Mouse (Mus musculus) forebrain, embryonic 14.5 days (tissue): ENCODE data around the gene Alyref2. TPM values are rescaled to one million over a fixed set of nuclear protein-coding genes. Genes with fewer than 3 reads are reported as not detected.
A peak's percentile ranks its signal among the peaks of the same experiment; 100 is the strongest.
"Not testable (repeated sequence)": the region's sequence is repeated elsewhere in the genome, so short reads cannot be mapped to it uniquely, and the experiment has no call there.

Experiments
- ATAC-seq: fragments of 200-750 bp; cut with Nextera tagmentation; 2 replicates; pipeline ENCODE4 v1.8.0; 2017; ENCODE audit warnings: mild to moderate bottlenecking, moderate library complexity
- DNase-seq: peaks from one replicate; pipeline ENCODE4 v3.0.0-alpha.2; 2015; ENCODE audit warnings: low spot score
- H3K27ac ChIP-seq: fragments of 300-500 bp; sonication (generic); 2 replicates; pipeline ENCODE4 v1.5.1; 2014; ENCODE audit warnings: low read depth, mild to moderate bottlenecking, control low read depth, low read length, moderate library complexity
- H3K27me3 ChIP-seq: fragments of 300-500 bp; sonication (generic); replicated peaks from 2 replicates; pipeline ENCODE4 v1.6.1; 2014; ENCODE audit warnings: low read length, control low read depth, mixed read lengths; ENCODE audit not compliant: control insufficient read depth, insufficient read depth
- H3K36me3 ChIP-seq: fragments of 300-500 bp; sonication (generic); 2 replicates; pipeline ENCODE4 v1.6.1; 2014; ENCODE audit warnings: low read length, control low read depth; ENCODE audit not compliant: control insufficient read depth, insufficient read depth
- H3K4me1 ChIP-seq: fragments of 300-500 bp; sonication (generic); 2 replicates; pipeline ENCODE4 v1.6.1; 2014; ENCODE audit warnings: antibody characterized with exemption, low read length, control low read depth; ENCODE audit not compliant: control insufficient read depth, insufficient read depth
- H3K4me2 ChIP-seq: fragments of 300-500 bp; sonication (generic); 2 replicates; pipeline ENCODE4 v1.6.1; 2014; ENCODE audit warnings: mild to moderate bottlenecking, control low read depth, low read length
- H3K4me3 ChIP-seq: fragments of 300-500 bp; sonication (generic); 2 replicates; pipeline ENCODE4 v1.5.1; 2014; ENCODE audit warnings: low read depth, low read length, control low read depth
- H3K9ac ChIP-seq: fragments of 300-500 bp; sonication (generic); 2 replicates; pipeline ENCODE4 v1.6.1; 2014; ENCODE audit warnings: mild to moderate bottlenecking, low read length, control low read depth, moderate library complexity
- H3K9me3 ChIP-seq: fragments of 300-500 bp; sonication (generic); replicated peaks from 2 replicates; pipeline ENCODE4 v1.6.1; 2016; ENCODE audit warnings: low read length, control low read depth, mixed read lengths; ENCODE audit not compliant: control insufficient read depth
- WGBS: fragments of 180-500 bp; shearing (Covaris S2); extraction: QIAGEN DNeasy Blood & Tissue Kit; methylation state at CpG from one replicate; pipeline ENCODE4 v1.1.7; 2014; 5-methylcytosine and 5-hydroxymethylcytosine counted together
- polyA plus RNA-seq: library from polyadenylated mRNA; unstranded; fragments of >200 nt; fragmentation: Nextera tagmentation; extraction: Ambion mirVana; gene quantifications from 2 replicates; pipeline ENCODE4 v1.2.1, GENCODE M21; 2014

Alyref2 gene
- polyA plus RNA-seq, 1 experiment from 2014 or later: 24.3 TPM

DNA sequence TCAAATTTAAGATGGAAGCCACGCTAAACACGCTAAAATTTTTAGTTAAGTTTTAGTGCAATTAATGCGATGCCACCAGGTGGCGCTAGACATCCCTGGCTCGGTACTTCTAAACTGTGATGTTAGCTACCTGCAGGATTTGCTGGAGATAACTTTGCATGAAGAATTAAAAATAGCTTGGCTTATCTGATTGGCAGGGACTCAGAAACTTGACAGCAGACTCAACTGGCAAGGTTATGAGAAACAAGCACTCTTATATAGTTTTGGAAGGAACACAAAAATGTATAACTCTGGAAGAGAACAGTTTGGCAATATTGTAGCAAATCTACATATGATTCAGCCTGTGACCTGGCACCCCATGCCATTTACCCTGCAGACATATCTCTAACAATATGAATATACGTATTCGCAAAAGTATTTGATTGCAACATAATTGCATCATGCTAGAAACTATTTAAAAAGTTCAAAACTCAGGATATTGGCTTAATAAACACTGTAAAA lies 32.9 kb upstream of the Alyref2 start:
- no peak overlapping the region for H3K4me2 ChIP-seq
- no peak overlapping the region for H3K27ac ChIP-seq
- no peaks in the 10 kb centered on the region for H3K9me3 ChIP-seq
- H3K4me1 ChIP-seq: no peaks in the 10 kb centered on the region
- no peak for ATAC-seq
- 24% methylated on average over 7 of the region's 7 CpGs for WGBS
- no peak overlapping the region for H3K9ac ChIP-seq
- no peaks in the 10 kb centered on the region for H3K36me3 ChIP-seq
- peak; percentile 65 for DNase-seq
- H3K4me3 ChIP-seq: no peak overlapping the region
- no peaks in the 10 kb centered on the region for H3K27me3 ChIP-seq

DNA sequence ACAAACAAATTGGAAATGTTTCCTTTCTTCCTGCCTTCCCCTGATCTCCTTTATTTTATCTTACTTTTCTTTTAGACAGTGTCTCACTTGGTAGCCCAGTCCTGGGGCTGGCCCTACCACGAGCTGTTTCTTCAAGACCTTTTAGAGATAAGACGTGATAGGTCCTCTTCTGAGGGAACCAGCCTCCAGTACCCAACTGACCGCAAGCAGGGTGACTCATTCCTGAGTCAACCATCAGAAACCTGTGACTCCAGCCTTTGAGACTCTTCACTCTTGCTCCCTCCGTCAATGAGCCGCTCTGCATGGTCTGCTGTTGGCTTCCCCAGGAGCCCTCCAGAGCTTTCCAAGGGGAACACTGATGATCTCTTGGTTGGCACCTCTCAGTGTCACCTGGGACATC lies 32.4 kb upstream of the Alyref2 start:
- no peak for ATAC-seq
- H3K36me3 ChIP-seq: no peaks in the 10 kb centered on the region
- no peak overlapping the region for H3K4me3 ChIP-seq
- 94% methylated on average over 5 of the region's 5 CpGs for WGBS
- H3K4me1 ChIP-seq: no peaks in the 10 kb centered on the region
- H3K9me3 ChIP-seq: no peaks in the 10 kb centered on the region
- H3K9ac ChIP-seq: no peak overlapping the region
- no peak overlapping the region for H3K4me2 ChIP-seq
- H3K27me3 ChIP-seq: no peaks in the 10 kb centered on the region
- no peak overlapping the region for H3K27ac ChIP-seq
- DNase-seq: no peak

DNA sequence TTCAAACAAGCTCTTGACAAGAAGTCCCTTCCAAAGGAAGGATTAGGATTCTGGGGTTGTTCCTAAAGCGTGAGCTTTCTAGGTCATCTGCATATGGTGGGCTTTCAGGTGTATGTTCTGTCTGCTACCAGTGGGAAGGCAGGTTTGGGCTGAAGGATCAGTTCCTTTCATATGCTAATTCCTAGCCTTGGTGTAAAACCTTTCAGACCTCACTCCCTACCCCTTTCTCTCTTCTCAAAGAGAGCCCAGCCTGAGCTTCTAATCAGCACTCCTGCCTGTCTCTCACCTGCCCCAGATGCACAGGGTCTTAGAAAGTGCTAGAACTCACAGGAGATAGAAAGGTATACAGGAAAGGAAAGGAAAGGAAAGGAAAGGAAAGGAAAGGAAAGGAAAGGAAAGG lies 31.8 kb upstream of the Alyref2 start:
- no peak overlapping the region for H3K4me2 ChIP-seq
- no peaks in the 10 kb centered on the region for H3K36me3 ChIP-seq
- WGBS: 69% methylated on average over 1 of the region's 1 CpGs
- no peak overlapping the region for H3K9ac ChIP-seq
- no peak overlapping the region for H3K27ac ChIP-seq
- H3K9me3 ChIP-seq: no peaks in the 10 kb centered on the region
- no peaks in the 10 kb centered on the region for H3K27me3 ChIP-seq
- no peak for DNase-seq
- ATAC-seq: no peak
- H3K4me3 ChIP-seq: no peak overlapping the region
- no peaks in the 10 kb centered on the region for H3K4me1 ChIP-seq

DNA sequence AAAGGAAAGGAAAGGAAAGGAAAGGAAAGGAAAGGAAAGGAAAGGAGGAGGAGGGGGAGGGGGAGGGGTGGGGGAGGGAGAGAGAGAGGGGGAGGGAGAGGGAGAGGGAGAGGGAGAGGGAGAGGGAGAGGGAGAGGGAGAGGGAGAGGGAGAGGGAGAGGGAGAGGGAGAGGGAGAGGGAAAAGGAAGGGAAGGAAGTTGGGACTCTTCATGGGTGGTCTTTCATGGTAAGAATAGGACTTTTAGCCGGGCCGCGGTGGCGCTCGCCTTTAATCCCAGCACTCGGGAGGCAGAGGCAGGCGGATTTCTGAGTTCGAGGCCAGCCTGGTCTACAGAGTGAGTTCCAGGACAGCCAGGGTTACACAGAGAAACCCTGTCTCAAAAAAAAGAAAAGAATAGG lies 31.3 kb upstream of the Alyref2 start:
- ATAC-seq: not testable (repeated sequence)

DNA sequence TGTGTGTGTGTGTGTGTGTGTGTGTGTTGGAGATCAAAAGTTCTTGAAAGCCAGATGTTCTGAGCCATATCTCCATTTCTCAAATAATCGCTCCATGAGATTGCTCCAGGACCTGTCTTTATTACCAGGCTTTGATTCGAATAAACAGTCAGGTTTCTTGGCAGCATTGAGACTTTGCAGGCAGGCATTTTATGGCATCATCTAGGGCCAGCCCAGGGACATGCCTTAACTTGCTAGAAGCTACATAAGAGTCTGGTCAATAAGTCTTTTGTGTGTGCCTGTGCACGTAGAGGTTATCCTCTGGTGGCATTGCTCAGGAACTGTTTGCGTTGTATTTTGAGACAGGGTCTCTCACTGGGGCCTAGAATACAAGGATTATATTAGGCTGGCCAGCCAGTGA lies 29.8 kb upstream of the Alyref2 start:
- Histone ChIP-seq H3K9ac (no peak overlapping the region), H3K27ac (no peak overlapping the region), H3K4me2 (no peak overlapping the region), H3K9me3 (no peaks in the 10 kb centered on the region), H3K27me3 (no peaks in the 10 kb centered on the region), H3K4me3 (no peak overlapping the region), H3K4me1 (no peaks in the 10 kb centered on the region), H3K36me3 (no peaks in the 10 kb centered on the region)
- no peak for ATAC-seq
- 82% methylated on average over 4 of the region's 4 CpGs for WGBS
- DNase-seq: no peak

More for the DNA sequence above, 31.3 kb upstream of the Alyref2 start:
- not testable (repeated sequence) for H3K36me3 ChIP-seq, H3K4me1 ChIP-seq, H3K27ac ChIP-seq, H3K27me3 ChIP-seq, H3K4me2 ChIP-seq, DNase-seq, H3K4me3 ChIP-seq, H3K9me3 ChIP-seq, H3K9ac ChIP-seq
- 88% methylated on average over 8 of the region's 8 CpGs for WGBS

DNA sequence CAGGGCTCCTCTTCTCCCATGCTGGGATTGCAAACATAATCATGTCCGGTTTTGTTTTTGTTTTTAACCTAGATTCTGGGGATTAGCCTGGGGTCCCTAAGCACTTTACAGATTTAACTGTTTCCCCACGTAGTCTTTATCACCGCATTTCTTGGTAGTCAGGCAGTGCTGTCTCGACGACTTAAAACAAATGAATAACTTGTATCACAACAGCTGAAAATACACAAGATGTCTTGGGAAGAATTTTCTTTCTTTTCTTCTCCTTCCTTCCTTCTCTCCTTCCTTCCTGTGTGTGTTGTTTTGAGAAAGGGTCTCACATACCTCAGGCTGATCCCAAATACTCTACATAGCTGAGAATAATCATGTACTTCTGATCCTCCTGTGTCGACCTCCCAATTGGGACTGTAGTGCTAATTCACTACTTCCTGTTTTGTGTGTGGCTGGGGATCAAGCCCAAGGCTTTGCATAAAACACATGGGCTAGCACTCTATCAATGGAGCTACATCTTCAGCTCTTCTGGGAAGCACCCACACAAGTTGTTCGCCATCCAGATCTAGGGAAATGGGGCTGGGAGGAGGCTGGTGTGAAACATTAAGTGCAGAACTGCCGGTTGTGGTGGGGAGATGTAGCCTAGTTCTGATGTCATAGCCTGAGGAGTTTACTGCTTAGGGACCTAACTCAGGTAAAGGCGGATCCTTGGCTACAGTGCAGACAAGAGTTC lies 29.2 kb upstream of the Alyref2 start:
- no peaks in the 10 kb centered on the region for H3K27me3 ChIP-seq
- ATAC-seq (no peak), DNase-seq (no peak)
- no peak overlapping the region for H3K4me2 ChIP-seq
- no peak overlapping the region for H3K9ac ChIP-seq
- no peaks in the 10 kb centered on the region for H3K9me3 ChIP-seq
- no peaks in the 10 kb centered on the region for H3K36me3 ChIP-seq
- H3K4me1 ChIP-seq: no peaks in the 10 kb centered on the region
- no peak overlapping the region for H3K27ac ChIP-seq
- WGBS: 70% methylated on average over 9 of the region's 9 CpGs
- no peak overlapping the region for H3K4me3 ChIP-seq

DNA sequence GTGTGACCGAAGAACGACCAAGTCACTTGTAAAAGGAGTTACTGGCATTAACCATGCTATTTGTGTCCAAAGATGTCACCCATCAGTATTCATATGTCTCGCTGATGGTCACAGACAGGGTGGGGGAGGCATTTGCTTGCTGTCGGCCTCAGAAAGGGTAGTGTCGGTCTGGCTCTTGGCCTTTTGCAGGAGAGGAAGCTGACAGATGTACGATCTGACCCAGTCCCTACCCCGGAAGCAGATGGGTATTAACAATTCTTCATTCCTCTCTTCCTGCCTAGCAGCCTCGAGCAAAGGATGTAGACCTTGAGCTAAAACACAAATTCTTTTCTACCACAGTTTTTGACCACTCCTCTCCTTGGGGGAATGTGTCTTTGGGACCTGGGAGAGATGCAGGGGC lies 26.2 kb upstream of the Alyref2 start:
- Histone ChIP-seq H3K4me3 (no peak overlapping the region), H3K9me3 (no peaks in the 10 kb centered on the region), H3K36me3 (no peaks in the 10 kb centered on the region), H3K9ac (0 out of 2 replicates have a peak overlapping the region, but pooled peaks have one; percentile 5), H3K27me3 (no peaks in the 10 kb centered on the region), H3K4me2 (no peak overlapping the region), H3K27ac (no peak overlapping the region), H3K4me1 (no peaks in the 10 kb centered on the region)
- 87% methylated on average over 8 of the region's 8 CpGs for WGBS
- no peak for ATAC-seq
- DNase-seq: no peak

DNA sequence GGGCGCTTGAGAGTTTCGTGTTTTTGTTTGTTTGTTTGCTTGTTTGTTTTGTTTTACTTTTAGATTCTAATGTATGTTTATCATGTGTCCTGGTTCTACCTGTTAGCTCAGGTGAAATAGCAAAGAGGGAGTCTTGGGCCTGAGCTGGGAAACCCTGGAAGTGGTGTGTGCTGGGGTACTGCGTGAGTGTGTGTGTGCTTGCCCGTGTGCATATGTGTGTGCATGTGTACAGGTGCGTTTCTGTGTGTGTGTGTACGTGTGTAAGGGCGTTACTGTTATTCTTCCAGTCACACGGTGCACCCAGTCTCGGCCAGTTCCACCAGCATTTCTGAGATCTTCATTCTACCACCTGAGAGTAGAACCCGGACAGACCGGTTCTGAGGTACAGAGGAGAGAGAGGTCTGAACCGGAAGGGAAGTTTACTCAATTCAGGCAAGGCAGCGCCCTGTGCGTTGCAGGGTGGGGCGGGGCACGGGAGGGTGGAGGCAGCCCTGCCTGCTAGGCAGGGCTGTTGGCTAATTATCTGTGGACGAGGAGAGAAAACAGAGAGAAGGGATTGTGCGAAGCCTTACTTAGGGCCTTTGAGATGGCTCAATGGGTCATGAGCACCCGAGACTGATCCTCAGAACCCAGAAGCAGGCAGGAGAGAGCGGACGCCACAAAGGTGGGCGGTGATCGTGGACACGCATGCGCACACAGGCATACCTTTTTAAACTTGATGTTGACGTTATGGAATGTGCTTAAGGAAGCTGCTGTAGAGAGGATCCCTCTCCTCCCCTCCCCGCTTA lies 25.3 kb upstream of the Alyref2 start:
- peak; percentile 24 for DNase-seq
- peak overlapping the region; percentile 39 for H3K4me2 ChIP-seq
- H3K9me3 ChIP-seq: no peaks in the 10 kb centered on the region
- peak overlapping the region; percentile 54 for H3K9ac ChIP-seq
- WGBS: 62% methylated on average over 27 of the region's 27 CpGs
- H3K4me3 ChIP-seq: peak overlapping the region; percentile 20; the same call in 1 of the 2 replicates
- no peak overlapping the region for H3K27ac ChIP-seq
- no peak for ATAC-seq
- no peaks in the 10 kb centered on the region for H3K27me3 ChIP-seq
- H3K36me3 ChIP-seq: no peaks in the 10 kb centered on the region
- no peaks in the 10 kb centered on the region for H3K4me1 ChIP-seq

DNA sequence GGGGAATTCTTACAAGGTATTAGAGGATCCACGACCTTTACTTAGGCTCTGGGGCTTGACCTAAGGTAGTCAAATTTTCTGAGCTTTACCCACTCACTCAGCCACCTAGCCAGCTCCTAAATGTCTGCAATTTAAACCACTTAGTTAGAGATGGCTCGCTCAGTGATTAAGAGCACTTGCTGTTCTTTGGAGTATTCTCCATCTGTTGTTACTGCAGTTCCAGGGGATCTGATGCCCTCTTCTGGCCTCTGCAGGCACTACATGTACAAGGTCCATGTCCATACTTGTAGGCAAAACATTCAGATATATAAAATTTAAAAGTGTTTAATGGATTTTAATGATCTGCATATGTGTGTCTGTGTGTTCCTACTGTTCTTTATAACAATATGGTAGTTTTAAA lies 24.3 kb upstream of the Alyref2 start:
- Histone ChIP-seq H3K27ac (no peak overlapping the region), H3K4me2 (no peak overlapping the region), H3K9ac (no peak overlapping the region), H3K9me3 (no peaks in the 10 kb centered on the region), H3K4me3 (no peak overlapping the region), H3K4me1 (no peaks in the 10 kb centered on the region), H3K36me3 (no peaks in the 10 kb centered on the region), H3K27me3 (no peaks in the 10 kb centered on the region)
- DNase-seq: peak; percentile 78
- peak; percentile 48; the same call in 1 of the 2 replicates for ATAC-seq
- 60% methylated on average over 2 of the region's 2 CpGs for WGBS
